Mouse (Mus musculus): ENCODE results near the gene Vmn1r4.

Vmn1r4 gene

GRCm38 (mm10) chr6:56923726-56924707, at the start of gene Vmn1r4, which contains the start of gene Nt5c3:
Vmn1r4 (plus strand) TSS chr6:56924015.
Nt5c3 (minus strand) TSS chr6:56923932.
- DNase-seq (ENCODE audit: extremely low read depth, low read depth, low spot score) = peak; percentile 76

- DNase-seq (ENCODE audit: extremely low read depth, low read depth, low spot score) = no peak
Observed at GRCm38 (mm10) chr6:56876870-56877269, 46.9 kb upstream of the Vmn1r4 start.

- DNase-seq (ENCODE audit: extremely low read depth, low read depth, low spot score) = no peak
Observed at GRCm38 (mm10) chr6:56877985-56878384, 45.8 kb upstream of the Vmn1r4 start.

GRCm38 (mm10) chr6:56879352-56879955, 44.4 kb upstream of the Vmn1r4 start:
- DNase-seq (ENCODE audit: extremely low read depth, low read depth, low spot score) = no peak

- DNase-seq (ENCODE audit: extremely low read depth, low read depth, low spot score) = no peak
Observed at GRCm38 (mm10) chr6:56888561-56888960, 35.3 kb upstream of the Vmn1r4 start.

- DNase-seq (ENCODE audit: extremely low read depth, low read depth, low spot score) = no peak
Observed at GRCm38 (mm10) chr6:56890762-56891161, 33.1 kb upstream of the Vmn1r4 start.

- no peak for DNase-seq (ENCODE audit: extremely low read depth, low read depth, low spot score)
Observed at GRCm38 (mm10) chr6:56899601-56900000, 24.2 kb upstream of the Vmn1r4 start.

GRCm38 (mm10) chr6:56901336-56901735, 22.5 kb upstream of the Vmn1r4 start:
- no peak for DNase-seq (ENCODE audit: extremely low read depth, low read depth, low spot score)

- peak; percentile 47 for DNase-seq (ENCODE audit: extremely low read depth, low read depth, low spot score)
Observed at GRCm38 (mm10) chr6:56901824-56902386, 21.9 kb upstream of the Vmn1r4 start.

GRCm38 (mm10) chr6:56902606-56903520, 21.0 kb upstream of the Vmn1r4 start:
- no peak for DNase-seq (ENCODE audit: extremely low read depth, low read depth, low spot score)

- DNase-seq (ENCODE audit: extremely low read depth, low read depth, low spot score) = no peak
Observed at GRCm38 (mm10) chr6:56903831-56904230, 20.0 kb upstream of the Vmn1r4 start.

- DNase-seq (ENCODE audit: extremely low read depth, low read depth, low spot score) = no peak
Observed at GRCm38 (mm10) chr6:56904330-56904729, 19.5 kb upstream of the Vmn1r4 start.

GRCm38 (mm10) chr6:56904982-56905381, 18.8 kb upstream of the Vmn1r4 start:
- no peak for DNase-seq (ENCODE audit: extremely low read depth, low read depth, low spot score)

- DNase-seq (ENCODE audit: extremely low read depth, low read depth, low spot score) = no peak
Observed at GRCm38 (mm10) chr6:56905486-56905885, 18.3 kb upstream of the Vmn1r4 start.

GRCm38 (mm10) chr6:56906121-56906846, 17.5 kb upstream of the Vmn1r4 start:
- DNase-seq (ENCODE audit: extremely low read depth, low read depth, low spot score) = no peak

GRCm38 (mm10) chr6:56907973-56908372, 15.8 kb upstream of the Vmn1r4 start:
- no peak for DNase-seq (ENCODE audit: extremely low read depth, low read depth, low spot score)

GRCm38 (mm10) chr6:56908397-56908796, 15.4 kb upstream of the Vmn1r4 start:
- DNase-seq (ENCODE audit: extremely low read depth, low read depth, low spot score) = no peak

GRCm38 (mm10) chr6:56908912-56909311, 14.9 kb upstream of the Vmn1r4 start:
- no peak for DNase-seq (ENCODE audit: extremely low read depth, low read depth, low spot score)

GRCm38 (mm10) chr6:56910910-56911309, 12.9 kb upstream of the Vmn1r4 start:
- no peak for DNase-seq (ENCODE audit: extremely low read depth, low read depth, low spot score)

Measured in fat pad, adult 2 months (tissue).